Mouse (Mus musculus) frontal cortex, adult (tissue): ENCODE results near the gene Zfp978.
"Not testable (repeated sequence)": the region's sequence is repeated elsewhere in the genome, so short reads cannot be mapped to it uniquely, and the experiment has no call there.

ENCODE experiments used
- ATAC-seq: cut with Nextera tagmentation; 2 replicates; pipeline ENCODE4 v1.9.2; 2017; ENCODE audit warnings: mild to moderate bottlenecking, moderate library complexity, mixed read lengths; ENCODE audit not compliant: low TSS enrichment

Zfp978 gene

DNA sequence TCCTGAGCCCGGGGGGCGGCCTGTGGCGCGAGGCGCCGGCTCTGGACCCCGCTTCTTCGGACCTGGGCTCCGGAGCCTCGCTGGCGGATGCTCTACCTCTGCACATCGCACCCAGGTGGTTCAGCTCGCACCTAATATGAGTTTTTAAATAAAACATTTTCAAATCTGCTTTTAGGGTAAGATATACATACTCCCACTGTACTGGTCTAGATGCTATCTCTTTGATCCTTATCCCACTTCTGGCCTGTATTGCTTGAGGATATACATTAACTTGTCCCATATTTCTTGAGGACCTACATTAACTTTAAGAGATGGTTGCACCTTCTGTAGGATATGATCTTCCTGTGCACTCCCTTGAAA lies 46.3 kb downstream of the Zfp978 start:
- no peak; the same call in 1 of the 2 replicates for ATAC-seq

DNA sequence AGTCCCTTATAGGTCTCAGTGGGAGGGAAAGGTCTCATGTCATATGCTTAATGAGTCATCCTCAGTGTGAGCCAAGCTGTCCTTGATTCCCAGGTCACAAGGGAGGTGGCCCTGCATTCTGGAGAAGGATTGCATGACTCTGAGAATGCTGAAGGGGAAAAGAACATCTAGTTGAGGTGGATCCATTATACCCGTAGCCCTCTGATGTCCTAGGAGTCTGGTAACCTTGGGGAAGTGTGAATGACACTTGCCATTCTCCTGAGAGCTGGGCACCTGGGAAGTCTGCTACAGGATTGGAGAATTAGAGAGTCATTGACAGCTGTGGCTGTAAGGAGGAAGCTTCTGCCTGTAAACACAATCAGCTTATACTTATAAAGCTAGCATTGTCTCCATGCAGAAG lies 55.3 kb downstream of the Zfp978 start:
- ATAC-seq = not testable (repeated sequence)

- no peak for ATAC-seq
Measured at GRCm38 (mm10) chr4:147417157-147417778, 56.2 kb downstream of the Zfp978 start.

GRCm38 (mm10) chr4:147417921-147418320 lies 56.8 kb downstream of the Zfp978 start:
- ATAC-seq = no peak

- peak; percentile 45; the same call in 1 of the 2 replicates for ATAC-seq
Measured at GRCm38 (mm10) chr4:147418333-147418732, 57.2 kb downstream of the Zfp978 start.

- ATAC-seq = not testable (repeated sequence)
Measured at GRCm38 (mm10) chr4:147419190-147419589, 58.1 kb downstream of the Zfp978 start.

GRCm38 (mm10) chr4:147419756-147420590 lies 58.9 kb downstream of the Zfp978 start:
- ATAC-seq = not testable (repeated sequence)

- ATAC-seq = no peak
Measured at GRCm38 (mm10) chr4:147420794-147421193, 59.7 kb downstream of the Zfp978 start.

GRCm38 (mm10) chr4:147421316-147421715 lies 60.2 kb downstream of the Zfp978 start:
- not testable (repeated sequence) for ATAC-seq

- ATAC-seq = no peak
Measured at GRCm38 (mm10) chr4:147423140-147423539, 62.0 kb downstream of the Zfp978 start.

DNA sequence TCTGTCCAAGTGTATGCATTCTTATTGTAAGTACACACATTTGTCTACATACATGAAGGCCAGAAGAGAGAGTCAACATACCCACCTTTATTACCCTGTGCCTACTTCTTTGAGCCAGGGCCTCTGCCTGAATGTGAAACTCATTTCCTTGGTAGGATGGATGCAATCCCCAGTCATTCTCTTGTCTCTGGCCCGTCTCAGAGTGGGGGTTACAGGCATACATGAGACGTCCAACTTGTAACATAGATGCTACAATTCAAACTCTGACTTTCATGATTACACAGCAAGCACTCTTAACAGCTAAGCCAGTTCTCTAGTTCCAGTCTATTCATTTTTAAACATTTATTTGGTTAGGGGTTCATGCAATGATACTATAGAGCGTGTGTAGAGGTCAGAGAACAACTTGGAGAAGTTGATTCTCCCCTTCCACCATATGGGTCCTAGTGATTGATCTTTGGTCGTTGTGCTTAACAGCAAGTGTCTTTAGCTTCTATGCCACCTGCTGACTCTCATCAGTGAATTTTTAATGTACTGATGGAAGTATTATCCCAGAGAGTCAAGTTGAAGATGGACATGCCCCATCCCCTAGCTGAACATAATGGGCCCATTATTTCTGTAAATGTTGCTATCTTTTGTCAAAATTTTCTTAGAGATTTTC lies 62.7 kb downstream of the Zfp978 start:
- ATAC-seq = no peak

- ATAC-seq = not testable (repeated sequence)
Measured at GRCm38 (mm10) chr4:147424404-147424803, 63.3 kb downstream of the Zfp978 start.

DNA sequence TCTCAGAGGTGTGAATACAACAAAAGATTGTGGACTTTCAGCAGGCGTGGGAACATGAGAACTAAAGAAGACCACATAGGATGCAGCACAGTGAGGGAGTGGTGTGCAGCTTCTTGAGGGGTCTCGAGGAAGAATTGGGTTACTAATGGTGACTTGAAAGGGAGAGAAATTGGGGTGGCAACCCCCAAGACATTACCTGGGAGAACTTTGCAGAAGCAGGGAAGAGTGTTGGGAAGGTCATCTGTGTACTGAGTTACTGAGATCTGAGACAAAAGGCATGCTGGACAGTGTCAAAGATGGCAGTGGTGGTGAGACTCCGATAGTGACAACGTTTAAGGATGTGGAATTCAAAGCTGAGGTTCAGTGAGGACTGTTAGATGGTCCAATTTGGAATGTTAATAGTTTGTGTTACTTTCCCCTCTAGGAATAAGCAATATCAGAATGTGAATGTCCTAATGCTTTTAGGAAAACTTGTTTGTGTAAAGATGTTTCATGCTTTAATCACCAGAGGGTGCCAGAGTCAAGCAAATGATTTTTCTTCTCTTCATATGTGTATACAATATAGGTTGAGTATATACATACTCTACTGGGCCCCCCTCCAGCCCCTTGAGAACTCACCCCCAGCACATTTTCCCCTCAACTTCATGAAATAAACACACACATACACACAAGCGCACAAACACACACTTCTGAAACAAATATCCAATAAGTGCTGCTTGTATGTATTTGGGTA lies 64.7 kb downstream of the Zfp978 start:
- peak; percentile 44 for ATAC-seq

- ATAC-seq = no peak
Measured at GRCm38 (mm10) chr4:147430651-147431050, 69.5 kb downstream of the Zfp978 start.

DNA sequence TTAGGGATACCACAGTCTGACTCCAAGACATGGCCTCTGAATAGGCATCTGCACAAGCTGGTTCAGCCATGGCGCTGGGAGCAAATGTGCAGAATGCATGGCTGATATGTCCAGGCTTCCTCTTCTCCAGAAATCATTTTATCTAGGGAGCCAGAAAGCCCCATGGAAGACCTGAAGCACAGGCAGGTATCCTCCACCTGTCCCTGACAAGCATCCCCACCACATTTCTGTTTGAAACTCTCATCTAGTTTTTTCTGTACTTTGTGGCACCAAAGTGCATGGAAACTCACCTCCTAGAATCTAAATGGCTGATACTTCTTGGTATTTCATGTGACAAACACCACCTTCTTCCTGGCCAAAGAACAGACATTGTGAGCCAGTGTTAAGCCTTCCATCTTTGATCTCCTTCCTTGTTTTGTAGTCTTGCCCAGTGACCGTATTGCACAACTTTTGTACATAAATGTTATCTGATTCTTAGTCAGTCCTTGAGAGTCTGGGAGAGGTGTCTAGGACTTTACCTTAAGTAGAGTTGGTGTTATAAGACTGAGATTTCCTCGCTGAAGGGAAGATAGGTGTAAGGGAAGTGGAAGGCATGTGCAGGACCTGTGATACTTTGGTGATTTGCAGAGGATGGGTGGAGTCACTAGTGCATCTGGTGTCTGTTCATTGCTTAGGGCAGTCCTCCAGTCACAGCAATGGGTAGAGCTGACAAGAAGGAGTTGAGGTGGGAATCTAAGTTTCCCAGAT lies 70.8 kb downstream of the Zfp978 start:
- 0 out of 2 replicates have a peak, but pooled peaks have one; percentile 6 for ATAC-seq

- ATAC-seq = no peak; the same call in 1 of the 2 replicates
Measured at GRCm38 (mm10) chr4:147432443-147432790, 71.3 kb downstream of the Zfp978 start.

GRCm38 (mm10) chr4:147433017-147433416 lies 71.9 kb downstream of the Zfp978 start:
- no peak for ATAC-seq

- no peak for ATAC-seq
Measured at GRCm38 (mm10) chr4:147433874-147434273, 72.8 kb downstream of the Zfp978 start.
